Mouse (Mus musculus): ENCODE results near the gene Tmem109.
A peak's percentile ranks its signal among the peaks of the same experiment; 100 is the strongest.

- TF ChIP-seq POLR2A (IDR thresholded peaks at IDR 0.05; ENCODE audit: insufficient read depth, low read length): no peak
- TF ChIP-seq CTCF (IDR thresholded peaks at IDR 0.05; ENCODE audit: low read depth, low read length): no peak
- TF ChIP-seq EP300 (IDR thresholded peaks at IDR 0.05; ENCODE audit: insufficient read depth, low read depth, low read length): 0 out of 2 replicates have a peak, but pooled peaks have one; percentile 38
Observed at GRCm38 (mm10) chr19:10821319-10821718, 60.5 kb downstream of the Tmem109 start.
